Mouse (Mus musculus) adrenal gland, postnatal 14 days (tissue): Measurements from ENCODE around the gene Mbnl1. TPM values are rescaled to one million over a fixed set of nuclear protein-coding genes. Genes with fewer than 3 reads are reported as not detected.
A peak's percentile ranks its signal among the peaks of the same experiment; 100 is the strongest.

Source experiments
- DNase-seq: peaks from one replicate; pipeline ENCODE4 v3.0.0; 2021; ENCODE audit warnings: mixed read lengths
- total RNA-seq: library from RNA; stranded (reverse); gene quantifications from 2 replicates; pipeline ENCODE4 v1.2.3, GENCODE M21; 2021

The Mbnl1 gene
- total RNA-seq, 1 experiment from 2014 or later, result 355 TPM

DNA sequence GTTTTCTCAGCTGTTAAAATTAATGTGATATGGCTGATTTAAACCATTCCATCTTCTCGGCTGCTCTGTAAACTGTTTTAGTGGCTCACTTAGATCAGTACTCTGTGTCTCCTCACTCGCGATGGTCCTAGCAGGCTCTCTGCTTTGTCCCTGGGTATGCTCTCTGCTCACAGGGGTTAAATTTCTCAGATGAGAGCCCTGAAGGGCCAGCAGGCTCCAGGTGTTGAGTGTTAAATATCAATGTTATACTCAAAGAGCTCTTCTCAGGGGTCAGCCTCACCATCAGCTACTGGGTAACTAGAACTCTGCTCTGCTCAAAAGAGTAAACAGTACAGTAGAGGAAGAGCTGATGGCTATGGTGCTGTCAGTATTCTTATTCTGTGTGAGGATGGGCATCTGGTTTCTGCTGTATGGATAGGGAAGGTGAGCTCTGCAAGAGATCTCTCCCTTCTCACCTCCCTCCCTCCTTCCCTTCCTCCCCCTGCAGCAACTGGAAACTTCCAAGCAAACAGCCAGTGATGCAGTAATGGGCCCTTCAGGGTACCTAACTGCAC lies 44.7 kb downstream of the Mbnl1 start:
- no peak for DNase-seq

DNA sequence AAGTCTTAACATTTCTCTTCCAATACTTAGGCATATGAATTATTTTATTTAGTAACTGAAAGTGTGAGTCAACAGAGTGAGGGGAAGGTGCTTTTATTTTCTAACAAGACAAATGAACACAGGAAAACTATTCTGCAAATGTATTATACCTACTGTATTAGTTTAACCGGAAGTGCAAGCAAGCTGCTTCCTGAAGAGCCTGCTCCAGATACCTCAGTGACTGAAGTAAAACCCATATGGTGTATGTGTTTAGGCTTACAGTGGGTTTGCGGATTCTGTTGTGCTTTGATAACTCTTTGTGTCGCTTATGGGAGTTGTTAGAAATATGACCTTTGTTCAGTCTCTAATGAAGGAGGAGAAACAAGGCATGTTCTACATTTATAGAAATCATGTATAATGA lies 46.7 kb downstream of the Mbnl1 start:
- no peak for DNase-seq

DNA sequence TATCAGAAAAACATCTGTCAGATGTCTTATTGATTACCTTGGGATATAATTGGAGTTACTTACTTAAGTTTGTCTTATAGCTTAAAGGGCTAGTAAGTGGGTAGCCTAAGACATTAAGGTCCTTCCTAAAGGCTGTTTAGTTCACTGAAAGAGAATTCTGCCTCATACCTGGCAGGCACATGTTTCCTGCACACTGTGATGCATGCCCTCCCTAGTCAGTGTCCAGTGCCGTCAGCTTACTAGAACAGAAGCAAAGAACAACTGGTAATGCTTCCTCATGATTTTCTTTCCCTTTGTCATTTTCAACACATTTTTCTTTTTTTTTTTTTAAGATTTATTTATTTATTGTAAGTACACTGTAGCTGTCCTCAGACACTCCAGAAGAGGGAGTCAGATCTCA lies 51.5 kb downstream of the Mbnl1 start:
- no peak for DNase-seq

DNA sequence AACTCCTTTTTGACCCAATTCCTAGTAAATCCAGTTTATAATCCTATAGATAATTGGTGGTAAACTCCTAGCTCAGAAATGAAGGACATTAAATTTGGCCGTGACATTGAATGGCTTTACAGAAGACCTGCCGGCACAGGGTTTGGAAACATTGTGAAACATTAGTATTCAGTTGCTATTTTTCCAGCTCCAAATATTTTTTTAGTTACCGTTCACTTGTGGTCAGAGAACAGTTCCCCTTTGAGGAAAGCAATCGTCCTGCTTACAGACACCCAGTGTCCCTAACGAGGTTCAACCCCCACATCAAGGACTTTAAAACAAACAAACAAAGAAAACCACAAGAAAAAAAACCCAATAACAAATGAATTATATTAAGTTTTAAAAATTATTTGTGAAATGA lies 58.7 kb downstream of the Mbnl1 start:
- DNase-seq, result no peak

DNA sequence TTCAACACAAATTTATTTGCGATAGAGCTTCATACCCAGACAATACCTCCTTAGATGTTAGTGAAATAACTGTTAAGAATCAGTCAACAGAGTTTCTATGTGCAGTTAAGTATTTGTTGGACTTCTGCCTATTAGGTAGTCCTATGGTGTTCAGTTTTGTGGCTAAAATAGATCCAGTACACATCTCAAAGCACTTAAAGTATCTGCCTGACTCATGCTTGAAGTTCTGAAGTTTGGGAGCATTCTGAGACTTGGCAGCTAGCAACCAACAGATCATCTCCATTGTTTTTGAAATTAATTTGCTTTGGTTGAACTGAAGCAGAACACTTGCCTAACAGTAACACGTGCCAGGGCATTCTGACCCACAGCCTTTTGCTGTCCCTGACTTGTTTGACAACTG lies 59.2 kb downstream of the Mbnl1 start:
- DNase-seq, result no peak

DNA sequence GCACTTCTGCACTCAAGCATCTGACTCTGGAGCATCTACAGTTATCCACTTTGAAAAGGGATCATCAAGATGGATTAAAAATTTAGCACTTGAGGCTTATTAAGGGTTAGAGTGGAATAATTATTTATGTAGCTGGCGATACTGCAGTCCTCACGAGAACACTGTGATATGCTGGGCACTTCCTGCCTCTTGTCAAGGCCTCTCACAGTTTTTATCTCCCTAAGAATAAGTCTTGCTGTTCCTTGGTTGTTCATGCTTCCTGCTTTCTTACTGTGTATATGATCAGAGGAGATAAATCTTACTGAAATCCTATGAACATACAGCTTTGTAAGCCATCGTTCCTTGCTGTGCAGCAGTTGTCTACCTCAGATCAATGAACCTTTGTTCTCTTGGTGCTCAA lies 62.6 kb downstream of the Mbnl1 start:
- DNase-seq, result no peak

DNA sequence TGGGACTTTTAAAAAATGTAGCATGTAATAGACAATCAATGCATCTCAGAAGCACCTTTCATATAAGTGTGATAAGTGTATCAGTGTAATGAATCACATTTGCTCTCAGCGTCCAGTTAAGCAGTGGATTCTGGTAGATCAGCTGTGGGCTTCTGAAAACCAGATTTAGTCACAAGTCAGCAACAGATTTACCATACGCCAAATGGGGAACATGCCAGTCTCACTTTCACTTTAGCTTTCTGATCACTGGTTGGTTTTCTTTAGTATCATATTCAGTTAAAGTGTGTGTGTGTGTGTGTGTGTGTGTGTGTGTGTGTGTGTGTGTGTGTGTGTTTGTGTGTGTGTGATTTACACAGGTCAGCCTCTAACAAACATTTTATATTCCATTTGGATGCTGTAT lies 64.4 kb downstream of the Mbnl1 start:
- no peak for DNase-seq

DNA sequence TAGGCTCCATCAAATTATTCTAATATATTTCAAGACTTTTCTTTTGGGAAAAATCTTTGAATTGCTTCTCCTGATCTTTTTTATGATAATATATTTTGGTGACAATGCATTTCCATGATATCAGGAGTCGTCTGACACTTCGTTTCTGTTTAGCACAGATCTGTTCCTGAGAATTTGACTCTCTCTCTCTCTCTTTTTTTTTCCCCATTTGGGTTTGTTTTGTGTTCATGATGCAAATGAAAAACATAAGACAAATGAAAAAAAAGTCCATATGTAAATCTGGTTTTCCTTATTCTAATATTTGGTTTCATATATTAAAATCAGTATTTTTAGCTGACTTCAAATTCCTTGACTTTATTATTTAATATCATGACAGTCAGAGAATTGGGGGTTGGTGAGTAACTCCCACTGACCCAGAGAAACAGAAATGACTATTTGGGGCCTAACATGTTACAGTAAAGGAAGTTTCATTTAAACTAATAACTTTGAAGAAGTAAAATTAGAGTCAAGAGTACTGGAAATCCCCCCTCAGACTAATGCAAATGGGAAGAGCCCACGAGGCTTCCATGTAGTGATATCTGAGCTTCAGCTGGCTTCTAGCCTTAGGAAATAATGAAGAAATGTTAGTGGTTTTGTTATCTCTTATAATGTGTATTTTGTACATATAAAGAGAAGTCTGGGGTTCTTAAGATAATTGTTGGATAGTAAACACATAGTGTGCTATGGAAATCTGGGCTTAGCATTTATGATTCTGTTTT lies 65.8 kb downstream of the Mbnl1 start:
- DNase-seq, result no peak

DNA sequence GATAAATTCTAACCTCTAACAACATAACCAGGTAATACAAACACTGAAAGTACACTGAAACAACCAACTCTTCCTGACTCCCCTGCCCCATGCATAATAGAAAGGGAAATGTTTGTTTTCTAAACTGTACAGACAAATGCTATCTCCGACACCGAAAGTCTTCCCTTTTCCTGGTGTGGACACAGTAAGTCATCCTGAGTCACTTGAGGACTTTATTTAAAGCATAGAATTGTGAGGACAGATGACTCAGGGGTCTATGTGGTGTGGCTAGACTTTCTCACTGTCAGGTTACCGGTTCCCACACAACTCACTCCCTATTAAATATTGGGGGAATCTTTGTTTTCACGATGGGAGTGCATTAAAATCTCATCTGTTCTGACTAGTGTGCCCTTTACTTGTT lies 68.5 kb downstream of the Mbnl1 start:
- no peak for DNase-seq

DNA sequence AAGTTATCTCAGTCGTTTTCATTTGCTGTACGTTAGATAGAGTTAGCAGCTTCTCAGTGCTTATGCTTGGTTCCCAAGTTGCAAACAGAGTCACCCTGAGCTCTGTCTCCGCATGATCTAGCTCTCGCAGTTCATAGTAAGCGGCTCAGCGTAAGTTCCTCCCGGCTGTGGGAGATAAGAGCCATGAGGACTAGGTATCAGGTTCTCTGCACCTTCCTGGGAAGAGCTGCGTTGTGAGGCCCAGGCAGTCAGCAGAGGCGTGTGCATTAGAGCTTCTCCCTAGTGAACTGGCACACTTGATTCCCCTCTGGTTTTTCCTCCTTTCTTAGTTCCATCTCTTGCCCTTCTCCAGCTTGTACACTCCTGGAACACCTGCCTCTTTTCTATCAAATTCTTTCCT lies 73.6 kb downstream of the Mbnl1 start:
- no peak for DNase-seq

DNA sequence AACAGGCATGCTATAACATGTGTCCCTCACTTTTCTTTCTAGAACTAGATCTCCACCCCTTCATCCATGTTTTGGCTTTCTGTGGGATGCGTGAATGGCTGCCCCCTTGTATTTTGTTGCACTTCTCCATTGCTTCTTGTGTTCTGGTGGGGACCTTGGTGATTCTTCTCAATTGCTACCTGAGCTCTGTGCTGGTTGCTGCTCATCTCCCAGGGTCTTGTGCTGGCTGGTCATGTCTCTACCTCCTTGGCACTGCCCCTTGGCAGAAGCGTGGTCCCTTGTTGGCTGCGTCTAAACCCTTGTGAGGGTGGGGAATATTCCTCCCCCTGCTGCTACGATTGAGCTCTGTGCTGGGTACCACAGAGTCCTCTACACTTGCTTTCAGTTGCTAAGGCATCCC lies 74.3 kb downstream of the Mbnl1 start:
- DNase-seq, result no peak

DNA sequence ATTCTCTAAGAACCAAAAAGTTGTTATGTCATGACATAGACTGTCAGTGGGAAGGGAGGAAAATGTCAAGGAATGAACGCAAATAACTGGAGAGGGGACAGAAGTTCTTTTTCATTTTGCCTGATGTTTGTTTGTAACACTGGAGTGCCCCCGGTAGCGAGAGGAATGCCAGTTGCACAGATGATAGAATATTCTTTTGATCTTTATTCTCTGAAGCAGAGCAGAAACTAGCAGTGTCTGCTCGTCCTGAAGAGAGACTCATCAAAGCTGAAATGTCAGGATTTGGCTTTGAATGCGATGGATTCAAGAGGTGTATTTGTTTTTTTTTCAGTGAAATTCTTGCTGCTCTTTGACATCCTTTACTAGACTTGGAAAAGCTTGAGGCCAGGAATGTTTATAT lies 77.9 kb downstream of the Mbnl1 start:
- DNase-seq, result no peak

DNA sequence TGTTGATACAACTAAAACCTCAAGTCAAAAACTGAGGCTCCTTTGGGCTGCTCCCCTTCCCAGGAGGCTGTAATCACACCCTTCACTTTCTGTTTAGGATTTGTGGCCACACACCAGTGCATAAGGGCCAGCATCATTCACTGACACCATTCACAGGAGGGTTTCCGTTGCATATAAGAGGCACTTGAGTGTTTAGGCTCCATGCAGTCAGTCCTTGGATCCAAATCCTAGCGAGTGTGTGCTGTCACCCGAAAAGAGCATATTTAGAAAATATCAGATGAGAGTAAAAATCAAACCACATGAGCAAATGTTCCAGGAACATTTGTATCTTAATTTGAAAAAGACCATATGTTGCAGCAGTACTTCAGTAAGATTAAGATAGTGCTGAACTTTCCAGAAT lies 79.0 kb downstream of the Mbnl1 start:
- DNase-seq, result no peak

DNA sequence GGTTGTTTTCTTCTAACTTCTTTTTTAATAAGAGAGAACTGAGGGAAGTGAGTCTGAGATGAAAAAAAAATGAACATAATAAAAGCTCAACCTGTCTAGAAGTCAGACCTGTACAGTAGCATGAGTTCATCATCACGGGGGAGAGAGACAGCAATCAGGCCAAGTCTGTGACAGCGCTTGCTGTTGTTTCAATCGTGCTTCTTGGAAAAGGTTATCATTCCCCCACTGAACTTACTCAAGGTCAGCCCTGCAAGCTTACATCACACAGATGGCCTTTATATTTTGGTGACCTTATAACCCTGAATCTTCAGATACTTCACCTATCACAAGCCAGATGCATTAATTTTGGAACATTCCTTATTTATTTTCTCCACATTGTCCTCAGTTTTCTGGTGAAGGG lies 80.4 kb downstream of the Mbnl1 start:
- peak; percentile 26 for DNase-seq

DNA sequence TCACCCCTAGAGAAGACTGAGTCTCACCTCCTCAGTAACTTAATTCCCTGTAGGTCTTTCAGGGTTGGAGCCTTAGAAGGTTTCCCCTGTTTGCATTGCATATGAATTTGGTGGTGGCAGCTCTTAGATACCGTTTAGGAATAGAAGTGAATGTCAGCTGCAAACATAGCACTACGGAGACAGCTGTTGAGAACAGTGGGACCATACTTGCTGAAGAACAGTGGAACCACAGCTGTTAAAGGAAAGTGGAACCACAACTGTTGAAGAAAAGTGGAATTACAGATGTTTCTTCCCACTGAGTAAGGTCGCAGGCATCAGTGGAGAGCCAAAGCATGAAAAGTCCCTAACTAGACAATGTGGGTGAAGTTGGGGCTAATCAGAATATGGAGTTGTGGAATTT lies 84.0 kb downstream of the Mbnl1 start:
- DNase-seq, result no peak

DNA sequence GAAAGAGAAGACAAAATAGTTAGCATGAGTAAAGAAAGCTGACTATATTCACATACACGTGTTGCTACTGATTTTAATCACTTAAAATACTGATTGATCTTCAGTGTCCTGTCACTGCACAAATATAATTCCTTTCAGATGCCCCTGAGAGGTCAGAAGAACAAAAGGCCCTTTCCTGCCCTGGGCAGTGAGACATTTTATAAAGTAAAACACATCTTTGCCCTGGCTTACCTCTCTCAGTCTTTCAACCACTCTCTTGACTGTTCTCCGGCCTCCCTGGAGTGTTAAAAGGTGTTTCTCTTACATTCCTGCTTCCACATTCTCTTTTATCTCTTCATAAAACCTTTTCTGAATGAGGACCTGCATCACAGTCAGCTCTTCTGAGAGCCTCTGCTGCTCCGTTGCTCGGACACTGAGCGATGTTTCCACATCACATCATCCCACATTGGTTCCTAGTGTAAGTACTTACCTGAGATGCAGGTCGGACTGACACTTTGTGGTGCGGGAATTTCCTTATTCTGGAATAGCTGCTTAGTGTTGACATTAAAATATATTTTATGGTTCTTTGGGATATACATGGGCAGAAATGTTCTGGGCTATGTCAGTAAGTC lies 85.7 kb downstream of the Mbnl1 start:
- DNase-seq, result no peak

DNA sequence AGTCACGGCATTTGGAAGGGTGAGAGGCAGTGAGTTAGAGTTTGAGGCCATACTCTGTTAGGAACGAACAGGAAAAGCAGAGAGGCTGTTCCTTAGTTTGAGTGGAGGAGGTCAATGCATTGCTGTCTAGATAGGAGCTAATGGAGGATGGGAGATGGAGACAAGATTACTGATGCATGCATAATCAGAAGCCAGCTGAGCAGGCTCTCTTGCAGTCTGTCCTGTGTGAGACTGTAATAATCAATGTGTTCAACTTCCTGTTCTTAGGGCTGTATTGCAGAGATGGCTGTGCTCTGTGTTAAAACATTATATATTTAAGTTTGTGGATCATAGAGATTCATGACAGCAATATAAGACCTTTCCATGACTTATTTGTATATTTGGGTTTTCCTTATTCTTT lies 87.1 kb downstream of the Mbnl1 start:
- no peak for DNase-seq

DNA sequence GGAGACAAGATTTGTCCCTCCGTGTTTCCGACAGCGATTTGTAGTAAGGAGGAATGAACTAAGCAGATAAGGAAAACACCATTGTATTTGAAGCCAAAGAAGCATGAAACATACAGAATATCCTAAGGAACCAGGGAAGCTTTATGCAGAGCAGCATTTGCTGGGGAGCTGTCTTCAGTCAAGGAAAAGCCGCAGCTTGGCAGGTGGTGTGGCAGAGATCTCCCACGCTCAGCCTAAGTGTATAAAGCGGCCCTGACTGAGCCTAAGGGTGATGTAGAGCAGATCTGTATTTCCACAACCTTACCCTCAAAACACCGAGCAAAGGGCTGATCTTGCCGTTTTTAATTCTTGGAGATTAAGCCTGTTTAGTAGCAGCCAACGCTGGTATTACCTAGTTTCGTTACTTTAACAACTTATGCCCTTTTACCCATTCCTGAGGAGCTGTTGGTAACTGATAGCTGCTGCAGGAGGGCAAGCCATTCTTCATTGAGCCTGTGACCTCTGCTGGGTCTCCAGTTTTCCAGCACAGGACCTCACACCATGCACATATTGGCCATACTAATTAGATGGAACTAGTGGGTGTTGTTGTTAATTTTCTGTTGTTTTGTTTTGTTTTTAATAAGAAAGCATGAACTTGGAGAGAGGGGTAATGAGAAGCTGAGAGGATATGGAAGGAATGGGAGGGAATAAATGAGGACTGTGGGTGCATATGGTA lies 91.1 kb downstream of the Mbnl1 start:
- no peak for DNase-seq

DNA sequence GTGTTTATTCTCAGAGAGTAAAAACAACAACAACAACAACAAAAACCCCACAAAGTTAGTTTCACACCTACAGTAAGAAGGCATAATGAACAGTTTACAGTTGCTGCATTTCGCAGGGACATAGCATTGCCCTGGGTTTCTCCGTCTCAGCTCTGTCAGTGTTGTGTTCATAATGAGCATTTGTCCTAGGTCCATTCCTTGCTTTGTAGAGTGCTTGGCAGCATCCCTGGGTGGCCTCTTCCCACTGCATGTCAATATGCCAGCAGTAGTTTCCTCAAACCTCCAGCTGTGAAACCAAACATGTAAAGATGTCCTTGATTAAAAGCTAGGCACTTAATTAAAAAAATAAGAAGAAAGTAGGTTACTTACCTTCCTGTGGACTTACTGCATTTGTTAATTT lies 91.6 kb downstream of the Mbnl1 start:
- no peak for DNase-seq

DNA sequence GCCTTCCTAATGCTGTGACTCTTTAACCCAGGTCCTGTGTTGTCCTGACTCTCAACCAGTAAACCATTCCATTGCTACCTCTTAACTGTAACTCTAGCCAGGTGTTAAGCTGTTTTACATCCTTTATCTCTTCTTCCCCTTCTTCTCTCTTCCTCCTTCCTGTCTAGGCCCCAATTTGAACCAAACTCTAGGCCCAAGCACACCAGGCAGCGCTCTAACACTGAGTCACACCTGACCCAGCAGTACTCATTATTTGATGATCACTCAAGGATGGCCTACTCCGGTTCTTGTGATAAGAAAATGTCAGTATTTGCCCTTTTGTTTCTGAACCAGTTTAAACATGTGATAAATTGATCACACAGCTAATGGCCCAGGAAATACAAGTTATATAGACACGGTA lies 92.6 kb downstream of the Mbnl1 start:
- DNase-seq, result no peak

DNA sequence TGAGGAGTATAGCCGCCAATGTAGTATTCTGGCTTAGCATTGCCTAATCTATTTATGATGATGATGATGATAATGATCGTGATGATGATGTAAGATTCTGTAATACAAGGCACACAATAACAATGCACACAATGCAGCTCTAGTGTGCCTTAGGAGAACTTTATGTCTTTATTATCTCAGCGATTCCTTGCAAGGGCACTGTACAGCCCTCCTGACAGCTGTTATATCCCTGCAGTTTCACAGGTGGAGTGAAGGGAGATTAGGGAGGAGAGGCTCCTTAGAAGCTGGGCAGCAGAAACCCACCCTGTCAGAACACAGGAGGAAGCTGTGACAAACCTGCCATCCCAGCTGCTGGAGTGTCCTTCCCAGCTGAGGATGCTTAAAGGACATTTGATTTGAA lies 93.3 kb downstream of the Mbnl1 start:
- DNase-seq, result no peak

DNA sequence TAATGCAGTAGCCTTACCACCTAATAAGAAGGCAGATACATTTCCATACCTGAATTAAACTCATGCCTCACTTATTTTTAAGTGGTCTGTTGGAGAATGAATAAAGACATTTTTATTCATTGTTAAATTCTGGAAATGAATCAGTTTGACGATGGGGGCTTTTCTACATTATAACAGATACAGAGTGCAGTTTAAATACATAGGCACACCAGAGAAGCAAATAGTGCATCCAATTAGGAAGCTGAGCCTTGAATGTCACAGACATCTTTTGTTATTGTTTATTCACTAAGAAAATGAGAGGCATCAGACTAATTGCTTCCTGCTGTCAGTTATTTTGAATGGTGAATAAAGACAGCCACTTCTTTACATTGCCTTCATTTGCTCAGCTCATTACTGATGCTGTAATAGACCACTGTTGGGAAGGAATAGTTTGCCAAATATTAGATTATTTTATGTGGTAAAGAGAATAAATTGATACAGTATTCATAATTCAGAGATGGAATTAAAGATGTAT lies 95.6 kb downstream of the Mbnl1 start:
- no peak for DNase-seq
